Mouse (Mus musculus): ENCODE measurements around the gene Tmpo. TPM values are rescaled to one million over a fixed set of nuclear protein-coding genes. Genes with fewer than 3 reads are reported as not detected.

Gene Tmpo
- 140 to 148 TPM (median 143 TPM) in 4 replicates for total RNA-seq (2023)

GRCm38 (mm10) chr10:91180761-91181460, at the start of gene Tmpo:
Gene Tmpo, minus strand, starts transcription at chr10:91181315.

GRCm38 (mm10) chr10:91123828-91124822, 57.0 kb downstream of the Tmpo start, which contains the start of gene Slc25a3:
Gene Slc25a3, minus strand, starts transcription at chr10:91124059.

Other genes with a start within 250 kb of the Tmpo start
- gene Apaf1, start 98.5 kb downstream of the Tmpo start, total RNA-seq (2023) = 21.2 to 27.9 TPM (median 25.3 TPM) in 4 replicates
- 2.2 to 4.7 TPM (median 3.1 TPM) in 4 replicates for gene Ikbip, start 98.4 kb downstream of the Tmpo start, total RNA-seq (2023)
- gene Slc25a3, start 57.3 kb downstream of the Tmpo start, total RNA-seq (2023) = 580 to 644 TPM (median 627 TPM) in 4 replicates